Mouse (Mus musculus) erythroblast, embryonic 14.5 days (primary cell): ENCODE results near the gene Thbs3.

Source experiments
- GATA1 ChIP-seq: IDR thresholded peaks from 2 replicates; pipeline ENCODE4 v1.6.1; 2012; ENCODE audit warnings: low read length, inconsistent platforms, mixed read lengths
- TAL1 ChIP-seq: IDR thresholded peaks from 3 replicates; pipeline ENCODE4 v1.6.1; 2012; ENCODE audit warnings: low read length, inconsistent platforms, mixed read lengths

- TF ChIP-seq GATA1, result no peak
- TF ChIP-seq TAL1, result no peak
These were observed 45.2 kb downstream of the Thbs3 start for GRCm38 (mm10) chr3:89260211-89260610.
